Mouse (Mus musculus): Measurements from ENCODE around the gene Pak6. TPM values are rescaled to one million over a fixed set of nuclear protein-coding genes. Genes with fewer than 3 reads are reported as not detected.
A peak's percentile ranks its signal among the peaks of the same experiment; 100 is the strongest.

Gene Pak6
- polyA plus RNA-seq, 1 experiment from 2014 or later = 8.3 TPM

- Histone ChIP-seq H3K4me3 (ENCODE audit: control insufficient read depth in 1 of 2, insufficient read depth in 1 of 2, low read depth in 1 of 2, low read length in 2 of 2) (peak within 1 kb of the TSS; percentile 95 to 98), H3K27ac (replicated peaks in 1 of 2; ENCODE audit: control insufficient read depth in 1 of 2, insufficient read depth in 1 of 2, low read depth in 2 of 2, low read length in 2 of 2) (peak within 1 kb of the TSS; percentile 83 to 86), H3K27me3 (ENCODE audit: control insufficient read depth, insufficient read depth, low read length) (peaks cover 5% of the 10 kb centered on the region; the same call in 1 of the 2 replicates), H3K36me3 (ENCODE audit: control insufficient read depth, insufficient read depth, low read length) (peaks cover 17% of the 10 kb centered on the region), H3K4me1 (ENCODE audit: control insufficient read depth in 2 of 2, insufficient read depth in 2 of 2, low read length in 2 of 2) (peaks cover 26 to 39% of the 10 kb centered on the region in 2 experiments), H3K4me2 (ENCODE audit: low read length) (peak within 1 kb of the TSS; percentile 88), H3K9ac (ENCODE audit: low read length) (peak within 1 kb of the TSS; percentile 98), H3K9me3 (ENCODE audit: control insufficient read depth, low read length) (no peaks in the 10 kb centered on the region)
- ATAC-seq (ENCODE audit: insufficient number of reproducible peaks, insufficient read depth, low FRiP score, low read depth) = peak; percentile 85
- under 1% methylated on average over 47 of the region's 57 CpGs for WGBS
Observed at GRCm38 (mm10) chr2:118745232-118745884, 82.3 kb downstream of the Pak6 start, which contains the start of gene Inafm2. TSS of gene Inafm2 (plus strand) at chr2:118745758.

GRCm38 (mm10) chr2:118745915-118746901 lies 83.1 kb downstream of the Pak6 start:
- ATAC-seq (ENCODE audit: insufficient number of reproducible peaks, insufficient read depth, low FRiP score, low read depth) = peak; percentile 24
- Histone ChIP-seq H3K9ac (ENCODE audit: low read length) (peak overlapping the region; percentile 98), H3K4me1 (ENCODE audit: control insufficient read depth in 2 of 2, insufficient read depth in 2 of 2, low read length in 2 of 2) (peaks cover 32 to 47% of the 10 kb centered on the region in 2 experiments), H3K9me3 (ENCODE audit: control insufficient read depth, low read length) (no peaks in the 10 kb centered on the region), H3K4me3 (ENCODE audit: control insufficient read depth in 1 of 2, insufficient read depth in 1 of 2, low read depth in 1 of 2, low read length in 2 of 2) (peak overlapping the region; percentile 95 to 98), H3K27me3 (ENCODE audit: control insufficient read depth, insufficient read depth, low read length) (peaks cover 5% of the 10 kb centered on the region; the same call in 1 of the 2 replicates), H3K27ac (replicated peaks in 1 of 2; ENCODE audit: control insufficient read depth in 1 of 2, insufficient read depth in 1 of 2, low read depth in 2 of 2, low read length in 2 of 2) (peak overlapping the region; percentile 83 to 86), H3K36me3 (ENCODE audit: control insufficient read depth, insufficient read depth, low read length) (peaks cover 17% of the 10 kb centered on the region), H3K4me2 (ENCODE audit: low read length) (peak overlapping the region; percentile 88)
- under 1% methylated on average over 88 of the region's 113 CpGs for WGBS

- peaks cover 45 to 59% of the 10 kb centered on the region in 2 experiments for H3K4me1 ChIP-seq (ENCODE audit: control insufficient read depth in 2 of 2, insufficient read depth in 2 of 2, low read length in 2 of 2)
Observed at GRCm38 (mm10) chr2:118747301-118747960, 84.3 kb downstream of the Pak6 start.

More at GRCm38 (mm10) chr2:118747301-118747960, 84.3 kb downstream of the Pak6 start:
- WGBS = 14% methylated on average over 10 of the region's 10 CpGs
- H3K9ac ChIP-seq (ENCODE audit: low read length) = peak overlapping the region; percentile 98
- peak overlapping the region; percentile 83 to 86 for H3K27ac ChIP-seq (replicated peaks in 1 of 2; ENCODE audit: control insufficient read depth in 1 of 2, insufficient read depth in 1 of 2, low read depth in 2 of 2, low read length in 2 of 2)
- peaks cover 17% of the 10 kb centered on the region for H3K36me3 ChIP-seq (ENCODE audit: control insufficient read depth, insufficient read depth, low read length)
- peak overlapping the region; percentile 95 to 98 for H3K4me3 ChIP-seq (ENCODE audit: control insufficient read depth in 1 of 2, insufficient read depth in 1 of 2, low read depth in 1 of 2, low read length in 2 of 2)
- H3K4me2 ChIP-seq (ENCODE audit: low read length) = peak overlapping the region; percentile 88
- H3K27me3 ChIP-seq (ENCODE audit: control insufficient read depth, insufficient read depth, low read length) = peaks cover 5% of the 10 kb centered on the region; the same call in 1 of the 2 replicates
- no peaks in the 10 kb centered on the region for H3K9me3 ChIP-seq (ENCODE audit: control insufficient read depth, low read length)
- ATAC-seq (ENCODE audit: insufficient number of reproducible peaks, insufficient read depth, low FRiP score, low read depth) = no peak

Other genes starting within 250 kb of the Pak6 start
- gene Srp14, start 183.6 kb upstream of the Pak6 start, polyA plus RNA-seq (2014; fragmentation: Nextera tagmentation; extraction: Ambion mirVana) = 223 and 239 TPM in 2 replicates
- 2.1 and 6.3 TPM in 2 replicates for gene Bmf, start 113.6 kb upstream of the Pak6 start, polyA plus RNA-seq (2014; fragmentation: Nextera tagmentation; extraction: Ambion mirVana)
- 66.8 and 67.1 TPM in 2 replicates for gene Bub1b, start 65.1 kb upstream of the Pak6 start, polyA plus RNA-seq (2014; fragmentation: Nextera tagmentation; extraction: Ambion mirVana)
- gene Ankrd63, start 40.7 kb downstream of the Pak6 start, polyA plus RNA-seq (2014; fragmentation: Nextera tagmentation; extraction: Ambion mirVana) = 2.1 and 3.0 TPM in 2 replicates
- gene Plcb2, start 65.1 kb downstream of the Pak6 start, polyA plus RNA-seq (2014; fragmentation: Nextera tagmentation; extraction: Ambion mirVana) = 2.0 and 2.6 TPM in 2 replicates
- 64.4 and 68.0 TPM in 2 replicates for gene Inafm2, start 82.5 kb downstream of the Pak6 start, polyA plus RNA-seq (2014; fragmentation: Nextera tagmentation; extraction: Ambion mirVana)
- 1.7 and 2.2 TPM in 2 replicates for gene Ccdc9b, start 99.4 kb downstream of the Pak6 start, polyA plus RNA-seq (2014; fragmentation: Nextera tagmentation; extraction: Ambion mirVana)
- not detected in 2 replicates for gene Phgr1, start 109.5 kb downstream of the Pak6 start, polyA plus RNA-seq (2014; fragmentation: Nextera tagmentation; extraction: Ambion mirVana)
- gene Disp2, start 116.4 kb downstream of the Pak6 start, polyA plus RNA-seq (2014; fragmentation: Nextera tagmentation; extraction: Ambion mirVana) = 0.18 and 0.27 TPM in 2 replicates
- gene Knstrn, start 150.7 kb downstream of the Pak6 start, polyA plus RNA-seq (2014; fragmentation: Nextera tagmentation; extraction: Ambion mirVana) = 89.1 and 106 TPM in 2 replicates
- 70.6 and 75.6 TPM in 2 replicates for gene Ivd, start 198.7 kb downstream of the Pak6 start, polyA plus RNA-seq (2014; fragmentation: Nextera tagmentation; extraction: Ambion mirVana)
- gene Bahd1, start 237.1 kb downstream of the Pak6 start, polyA plus RNA-seq (2014; fragmentation: Nextera tagmentation; extraction: Ambion mirVana) = 1.0 and 1.6 TPM in 2 replicates

All from heart, embryonic 14.5 days (tissue).